11 mouse cellular contexts compared by ENCODE assay signal in the genomic region with DNA sequence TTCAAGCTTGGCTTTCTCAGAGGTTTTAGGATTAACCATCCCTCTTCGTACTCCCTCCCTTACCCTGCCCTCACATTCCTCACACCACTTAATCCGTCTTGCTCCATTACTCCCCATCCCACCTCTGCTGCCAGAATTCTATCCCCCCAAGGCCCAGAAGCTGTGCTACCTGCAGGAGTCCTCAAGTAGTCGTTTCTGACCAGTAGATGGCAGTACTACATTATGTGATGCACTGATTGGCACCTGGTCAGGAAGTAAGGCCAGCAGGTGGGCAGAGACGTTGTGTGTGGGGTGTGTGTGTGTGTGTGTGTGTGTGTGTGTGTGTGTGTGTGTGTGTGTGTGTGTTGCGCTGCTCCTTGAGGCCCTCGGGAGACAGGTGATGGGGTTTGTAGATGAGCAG. TPM values are rescaled to one million over a fixed set of nuclear protein-coding genes. Genes with fewer than 3 reads are reported as not detected.
DNase-seq lines count a peak whose midpoint lies in the region; ATAC-seq and TF ChIP-seq lines count a peak whose summit lies in the region.
"Had no signal": no experiment of that assay in that cellular context is flagged by ENCODE, and none has a peak within 500 bp of the region (broad histone marks: within the 10 kb centered on the region; RNA-seq: fewer than 3 reads in every experiment).

No protein-coding gene starts in this region.

- no peaks in the 10 kb centered on the region for H3K4me1 ChIP-seq in heart, adult 2 months (ENCODE audit: control insufficient read depth, insufficient read depth, low read length)
- no peaks in the 10 kb centered on the region for H3K4me1 ChIP-seq in heart, embryonic 11.5 days (ENCODE audit: control insufficient read depth, insufficient read depth, low read length)
- no peaks in the 10 kb centered on the region for H3K4me1 ChIP-seq in lung, postnatal 0 days (ENCODE audit: insufficient read depth, low read depth, low read length)
- H3K4me1 ChIP-seq: liver, embryonic 15.5 days had no signal

- H3K36me3 ChIP-seq in heart, adult 2 months (ENCODE audit: control insufficient read depth, insufficient read depth, low read length): no peaks in the 10 kb centered on the region
- H3K36me3 ChIP-seq in heart, embryonic 11.5 days (ENCODE audit: control insufficient read depth, insufficient read depth, low read length): no peaks in the 10 kb centered on the region
- no peaks in the 10 kb centered on the region for H3K36me3 ChIP-seq in lung, postnatal 0 days (ENCODE audit: insufficient read depth, low read length)
- H3K36me3 ChIP-seq: liver, embryonic 15.5 days had no signal

- no peak overlapping the region for H3K4me3 ChIP-seq in heart, adult 2 months
- H3K4me3 ChIP-seq in heart, embryonic 11.5 days (ENCODE audit: low read depth, low read length): no peak overlapping the region
- no peak overlapping the region for H3K4me3 ChIP-seq in lung, postnatal 0 days (ENCODE audit: low read depth, low read length)
- H3K4me3 ChIP-seq: liver, embryonic 15.5 days had no signal

- TF ChIP-seq EP300 in heart, adult 2 months (IDR thresholded peaks at IDR 0.05; ENCODE audit: insufficient read depth, low read depth, low read length): no peak
- TF ChIP-seq EP300 in lung, postnatal 0 days (IDR thresholded peaks at IDR 0.05): no peak

- ATAC-seq in heart, embryonic 11.5 days (replicated peaks; ENCODE audit: insufficient number of reproducible peaks, low FRiP score, low TSS enrichment): no peak
- 0 out of 2 replicates have a peak, but pooled peaks have one; percentile 20 for ATAC-seq in granulocyte monocyte progenitor cell, adult 5-6 weeks (replicated peaks; ENCODE audit: poor library complexity, severe bottlenecking)
- ATAC-seq in lung, postnatal 0 days: peak; percentile 59; the same call in 1 of the 2 replicates
- no peak for ATAC-seq in activated CD4-positive, CD25-positive, alpha-beta regulatory T cell, adult 4 months

- no peak for TF ChIP-seq POLR2A in heart, adult 2 months (IDR thresholded peaks at IDR 0.05; ENCODE audit: insufficient read depth, low read depth, low read length)

- DNase-seq in heart, adult 2 months: no peak
- DNase-seq in ES-CJ7 (ENCODE audit: low read depth, low spot score): peak; percentile 79
- DNase-seq in lung, postnatal 0 days (ENCODE audit: low spot score): peak; percentile 53
- no peak for DNase-seq in cerebellum, postnatal 14 days
- DNase-seq in spleen, postnatal 36 days (ENCODE audit: low spot score in 2 of 2): no peak
- DNase-seq: heart, adult 18-20 months had no signal

- TF ChIP-seq CTCF in heart, adult 2 months (IDR thresholded peaks at IDR 0.05): peak; percentile 17; the same call in 1 of the 2 replicates
- TF ChIP-seq CTCF in lung, postnatal 0 days (IDR thresholded peaks at IDR 0.05): peak; percentile 71

- H3K4me2 ChIP-seq in heart, embryonic 11.5 days: no peak overlapping the region
- no peak overlapping the region for H3K4me2 ChIP-seq in lung, postnatal 0 days (replicated peaks; ENCODE audit: low read depth, low read length)
- H3K4me2 ChIP-seq: liver, embryonic 15.5 days had no signal

- H3K27ac ChIP-seq in heart, adult 2 months: no peak overlapping the region
- H3K27ac ChIP-seq in heart, embryonic 11.5 days (ENCODE audit: low read depth, low read length): no peak overlapping the region
- H3K27ac ChIP-seq in lung, postnatal 0 days (ENCODE audit: low read length): no peak overlapping the region
- H3K27ac ChIP-seq: liver, embryonic 15.5 days had no signal

- no peak overlapping the region for H3K9ac ChIP-seq in heart, adult 2 months (ENCODE audit: low read depth, low read length)
- no peak overlapping the region for H3K9ac ChIP-seq in heart, embryonic 11.5 days (ENCODE audit: low read depth, low read length)
- H3K9ac ChIP-seq in lung, postnatal 0 days (replicated peaks; ENCODE audit: low read depth): no peak overlapping the region
- H3K9ac ChIP-seq: liver, embryonic 15.5 days had no signal

- H3K9me3 ChIP-seq in heart, embryonic 11.5 days (replicated peaks; ENCODE audit: control insufficient read depth, low read length): no peaks in the 10 kb centered on the region
- H3K9me3 ChIP-seq in lung, postnatal 0 days (ENCODE audit: low read length): no peaks in the 10 kb centered on the region
- H3K9me3 ChIP-seq: liver, embryonic 15.5 days had no signal

- 8% methylated on average over 6 of the region's 6 CpGs for WGBS in heart, adult 2 months
- WGBS in heart, embryonic 11.5 days (ENCODE audit: insufficient replicate concordance): 16% methylated on average over 6 of the region's 6 CpGs
- 11% methylated on average over 6 of the region's 6 CpGs for WGBS in lung, postnatal 0 days

- no peaks in the 10 kb centered on the region for H3K27me3 ChIP-seq in heart, adult 2 months (ENCODE audit: control insufficient read depth, insufficient read depth, low read length)
- H3K27me3 ChIP-seq in heart, embryonic 11.5 days (ENCODE audit: control insufficient read depth, insufficient read depth, low read length): no peaks in the 10 kb centered on the region
- no peaks in the 10 kb centered on the region for H3K27me3 ChIP-seq in lung, postnatal 0 days (replicated peaks; ENCODE audit: insufficient read depth, low read length)
- H3K27me3 ChIP-seq: liver, embryonic 15.5 days had no signal

- no peaks in the 10 kb centered on the region for H3K79me2 ChIP-seq in heart, adult 2 months (replicated peaks; ENCODE audit: control insufficient read depth, insufficient read depth, low read length)

- intact Hi-C loops in heart, adult 2 months (cut with DNase I): loop anchor here (10.0 kb wide), 1 partner anchor 349 kb away; no protein-coding TSS in a partner anchor

RNA-seq across cellular contexts. Expression of a gene that starts 18.9 kb away (rescaled TPM):
- total RNA-seq in heart, adult 2 months (2021): not detected
- polyA plus RNA-seq in heart, adult 2 months (2012; rRNA removed): not detected in 2 replicates
- polyA plus RNA-seq in heart, embryonic 11.5 days (2014; fragmentation: Nextera tagmentation; extraction: Ambion mirVana): not detected in 2 replicates
- total RNA-seq in granulocyte monocyte progenitor cell, adult 5-6 weeks (2014; fragmentation: Nextera tagmentation): not detected in 2 replicates
- total RNA-seq in granulocyte monocyte progenitor cell, adult 5-6 weeks (2017): not detected in 2 replicates
- polyA plus RNA-seq in lung, postnatal 0 days (2015; fragmentation: Nextera tagmentation; extraction: Ambion mirVana): 0.06 and 0.12 TPM in 2 replicates
- not detected for polyA plus RNA-seq in activated CD4-positive, CD25-positive, alpha-beta regulatory T cell, adult 4 months (2017; shearing (Covaris generic))
- total RNA-seq: common myeloid progenitor, adult 5-6 weeks; heart, adult 18-20 months had no signal
- polyA plus RNA-seq: liver, embryonic 15.5 days had no signal

RNA-seq across cellular contexts. Expression of a gene that starts 32.8 kb away (rescaled TPM):
- total RNA-seq in heart, adult 2 months (2021): not detected
- not detected in 2 replicates for polyA plus RNA-seq in heart, adult 2 months (2012; rRNA removed)
- polyA plus RNA-seq in heart, embryonic 11.5 days (2014; fragmentation: Nextera tagmentation; extraction: Ambion mirVana): 0.27 TPM in 1 of 2 replicates, not detected in the other
- not detected in 2 replicates for total RNA-seq in granulocyte monocyte progenitor cell, adult 5-6 weeks (2014; fragmentation: Nextera tagmentation)
- total RNA-seq in granulocyte monocyte progenitor cell, adult 5-6 weeks (2017): not detected in 2 replicates
- polyA plus RNA-seq in lung, postnatal 0 days (2015; fragmentation: Nextera tagmentation; extraction: Ambion mirVana): 0.08 and 0.10 TPM in 2 replicates
- polyA plus RNA-seq in activated CD4-positive, CD25-positive, alpha-beta regulatory T cell, adult 4 months (2017; shearing (Covaris generic)): not detected
- total RNA-seq: common myeloid progenitor, adult 5-6 weeks; heart, adult 18-20 months had no signal
- polyA plus RNA-seq: liver, embryonic 15.5 days had no signal

RNA-seq across cellular contexts. Expression of a gene that starts 59.2 kb away (rescaled TPM):
- total RNA-seq in heart, adult 2 months (2021): not detected
- polyA plus RNA-seq in heart, adult 2 months (2012; rRNA removed): 0.64 and 35.7 TPM in 2 replicates
- not detected in 2 replicates for polyA plus RNA-seq in heart, embryonic 11.5 days (2014; fragmentation: Nextera tagmentation; extraction: Ambion mirVana)
- total RNA-seq in granulocyte monocyte progenitor cell, adult 5-6 weeks (2014; fragmentation: Nextera tagmentation): not detected in 2 replicates
- total RNA-seq in granulocyte monocyte progenitor cell, adult 5-6 weeks (2017): not detected in 2 replicates
- 1.0 and 1.2 TPM in 2 replicates for polyA plus RNA-seq in lung, postnatal 0 days (2015; fragmentation: Nextera tagmentation; extraction: Ambion mirVana)
- not detected for polyA plus RNA-seq in activated CD4-positive, CD25-positive, alpha-beta regulatory T cell, adult 4 months (2017; shearing (Covaris generic))
- total RNA-seq: common myeloid progenitor, adult 5-6 weeks had no signal

Comparison
In these comparisons a context has a peak if more than half of its experiments do, and no peak if none do; other contexts are left out.
1. DNase-seq: peak in ES-CJ7 (single experiment) and lung, postnatal 0 days (single experiment); none in heart, adult 2 months (0 of 2), cerebellum, postnatal 14 days (0 of 2) and spleen, postnatal 36 days (0 of 2).
2. ATAC-seq: peak in granulocyte monocyte progenitor cell, adult 5-6 weeks (single experiment) and lung, postnatal 0 days (single experiment); none in heart, embryonic 11.5 days (single experiment) and activated CD4-positive, CD25-positive, alpha-beta regulatory T cell, adult 4 months (single experiment).